Mouse (Mus musculus) midbrain, embryonic 13.5 days (tissue): ENCODE measurements at regions not wholly inside any gene's neighbourhood (a gene's known extent, or its start where the extent isn't known, plus 50 kb on each side); places are given as distances from the start of the nearest gene placed in this dataset.
A peak's percentile ranks its signal among the peaks of the same experiment; 100 is the strongest.

Experiments used
- ATAC-seq: fragments of 200-750 bp; cut with Nextera tagmentation; 2 replicates; pipeline ENCODE4 v1.8.0; 2017; ENCODE audit warnings: mild to moderate bottlenecking, moderate TSS enrichment, moderate library complexity
- H3K27ac ChIP-seq: fragments of 300-500 bp; sonication (generic); 2 replicates; pipeline ENCODE4 v1.5.1; 2015; ENCODE audit warnings: inconsistent platforms, mild to moderate bottlenecking, moderate library complexity
- H3K27me3 ChIP-seq: fragments of 300-500 bp; sonication (generic); 2 replicates; pipeline ENCODE4 v1.6.1; 2015; ENCODE audit warnings: mild to moderate bottlenecking, inconsistent platforms
- H3K36me3 ChIP-seq: fragments of 300-500 bp; sonication (generic); 2 replicates; pipeline ENCODE4 v1.6.1; 2015; ENCODE audit warnings: mild to moderate bottlenecking, inconsistent platforms
- H3K4me1 ChIP-seq: fragments of 300-500 bp; sonication (generic); replicated peaks from 2 replicates; pipeline ENCODE4 v1.6.1; 2015; ENCODE audit warnings: inconsistent platforms
- H3K4me2 ChIP-seq: fragments of 300-500 bp; sonication (generic); replicated peaks from 2 replicates; pipeline ENCODE4 v1.6.1; 2015; ENCODE audit warnings: moderate library complexity, mild to moderate bottlenecking, inconsistent platforms
- H3K4me3 ChIP-seq: fragments of 300-500 bp; sonication (generic); replicated peaks from 2 replicates; pipeline ENCODE4 v1.5.1; 2015; ENCODE audit warnings: mild to moderate bottlenecking, inconsistent platforms
- H3K9ac ChIP-seq: fragments of 300-500 bp; sonication (generic); replicated peaks from 2 replicates; pipeline ENCODE4 v1.6.1; 2015; ENCODE audit warnings: mild to moderate bottlenecking, inconsistent platforms
- H3K9me3 ChIP-seq: fragments of 300-500 bp; sonication (generic); 2 replicates; pipeline ENCODE4 v1.6.1; 2016; ENCODE audit warnings: mild to moderate bottlenecking, inconsistent platforms
- WGBS: fragments of 180-500 bp; shearing (Covaris S2); methylation state at CpG from one replicate; pipeline ENCODE4 v1.1.7; 2015; 5-methylcytosine and 5-hydroxymethylcytosine counted together

DNA sequence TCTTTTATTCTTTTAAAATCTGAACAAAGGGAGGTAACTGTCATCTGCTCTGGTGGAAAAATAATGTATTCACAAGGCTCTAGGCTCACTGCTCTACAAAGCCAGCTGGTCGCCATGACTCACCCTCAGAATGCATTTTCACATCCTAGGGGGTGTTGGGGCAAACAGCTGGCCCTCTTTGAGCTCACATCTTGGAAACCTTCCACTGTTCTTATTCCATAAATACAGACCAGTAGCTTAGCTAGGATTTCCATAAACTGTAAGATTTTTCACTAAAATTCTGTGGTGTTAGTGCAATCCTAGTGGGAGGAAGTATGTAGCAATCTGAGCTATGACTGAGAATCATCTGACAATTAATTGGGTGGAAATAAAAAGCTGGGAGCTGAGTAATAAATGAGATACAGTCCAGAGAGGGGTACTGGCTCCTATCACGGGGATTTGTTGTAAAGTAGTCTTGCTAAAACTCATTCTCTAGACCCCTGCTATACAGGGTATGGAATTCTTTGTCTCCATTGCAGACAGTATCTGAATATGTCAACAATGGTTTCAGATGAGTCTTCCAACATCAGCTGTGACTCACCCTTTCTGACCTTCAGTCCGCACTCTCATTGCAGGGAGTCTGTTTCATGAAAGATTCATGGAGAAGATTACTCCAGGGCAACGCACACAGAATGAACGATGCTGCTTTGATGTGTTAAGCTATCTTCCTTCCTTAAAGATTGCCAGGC is 67.2 kb upstream of the Vav3 start:
- Histone ChIP-seq H3K4me2 (no peak overlapping the region), H3K27ac (peak overlapping the region; percentile 85), H3K36me3 (no peaks in the 10 kb centered on the region), H3K9me3 (no peaks in the 10 kb centered on the region), H3K9ac (no peak overlapping the region), H3K4me3 (no peak overlapping the region), H3K27me3 (no peaks in the 10 kb centered on the region), H3K4me1 (peaks cover 15% of the 10 kb centered on the region)
- WGBS: 18% methylated on average over 5 of the region's 5 CpGs
- ATAC-seq: peak; percentile 92

DNA sequence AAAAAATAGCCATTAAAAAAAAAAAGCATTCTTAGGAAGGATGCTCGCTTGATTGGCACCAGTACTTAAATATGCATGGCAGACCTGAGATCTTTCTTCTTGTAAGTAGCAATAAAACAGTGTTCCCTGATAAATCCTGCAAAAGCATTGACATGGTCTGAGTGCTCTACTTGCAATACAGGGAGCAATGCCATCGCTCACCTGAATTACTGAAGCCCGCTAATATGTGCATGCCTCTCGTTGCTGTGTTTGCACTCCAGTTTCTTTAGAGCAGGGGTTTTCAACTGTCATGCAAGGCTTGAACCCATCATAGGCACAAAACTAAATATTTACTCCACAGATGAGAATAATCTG is 66.7 kb upstream of the Vav3 start:
- Histone ChIP-seq H3K27ac (peak overlapping the region; percentile 85), H3K4me3 (no peak overlapping the region), H3K36me3 (no peaks in the 10 kb centered on the region), H3K9me3 (no peaks in the 10 kb centered on the region), H3K9ac (no peak overlapping the region), H3K4me1 (peaks cover 15% of the 10 kb centered on the region), H3K4me2 (no peak overlapping the region), H3K27me3 (no peaks in the 10 kb centered on the region)
- WGBS: 51% methylated on average over 4 of the region's 4 CpGs
- ATAC-seq: peak; percentile 73

DNA sequence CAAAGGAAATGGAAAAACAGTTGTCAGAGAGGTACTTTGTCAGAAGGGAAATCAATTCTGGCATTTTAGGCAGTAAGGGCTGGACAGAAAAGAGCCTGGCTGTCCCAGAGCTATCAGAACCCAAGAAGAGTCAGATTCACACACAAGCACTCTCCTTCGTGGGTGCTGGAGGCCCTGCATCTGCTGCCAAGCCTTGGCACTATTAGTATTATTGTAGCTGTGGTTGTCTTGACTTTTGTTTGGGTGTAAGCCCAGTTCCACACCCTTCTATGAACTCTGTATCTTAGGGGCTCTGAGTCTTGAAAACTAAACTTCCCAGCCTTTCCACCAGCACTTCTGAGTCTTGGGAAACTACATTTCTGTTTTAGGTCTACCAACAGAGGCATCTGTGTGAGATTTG is 61.4 kb upstream of the Vav3 start:
- Histone ChIP-seq H3K27ac (no peak overlapping the region), H3K9ac (no peak overlapping the region), H3K27me3 (no peaks in the 10 kb centered on the region), H3K4me1 (no peaks in the 10 kb centered on the region), H3K36me3 (no peaks in the 10 kb centered on the region), H3K9me3 (no peaks in the 10 kb centered on the region), H3K4me3 (no peak overlapping the region), H3K4me2 (no peak overlapping the region)
- ATAC-seq: no peak
- 67% methylated on average over 1 of the region's 1 CpGs for WGBS

DNA sequence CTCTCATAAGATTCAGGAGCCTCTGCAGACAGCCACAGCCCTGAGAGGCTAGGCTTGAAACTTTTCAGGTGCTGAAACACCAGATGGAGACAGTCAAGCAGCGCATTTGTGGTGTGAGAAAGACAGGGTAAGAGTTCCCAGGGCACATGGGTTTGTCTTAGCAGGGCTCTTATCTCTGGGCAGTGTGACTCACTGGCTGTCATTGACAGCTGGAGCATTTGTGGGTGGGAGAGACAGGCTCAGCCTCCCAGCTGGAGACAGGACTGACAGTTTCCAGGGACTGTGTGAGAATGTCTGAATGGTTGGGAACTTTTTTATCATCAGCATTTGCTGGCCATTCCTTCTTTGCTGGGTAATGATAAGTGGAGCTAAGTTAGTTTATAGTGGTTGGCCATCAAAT is 53.9 kb upstream of the Vav3 start:
- no peaks in the 10 kb centered on the region for H3K4me1 ChIP-seq
- WGBS: 88% methylated on average over 1 of the region's 1 CpGs

More for the DNA sequence above, 53.9 kb upstream of the Vav3 start:
- ATAC-seq: no peak
- no peaks in the 10 kb centered on the region for H3K36me3 ChIP-seq
- no peak overlapping the region for H3K27ac ChIP-seq
- 0 out of 2 replicates have a peak, but pooled peaks cover 3% of the 10 kb centered on the region for H3K9me3 ChIP-seq
- no peak overlapping the region for H3K9ac ChIP-seq
- H3K4me2 ChIP-seq: no peak overlapping the region
- H3K4me3 ChIP-seq: no peak overlapping the region
- no peaks in the 10 kb centered on the region for H3K27me3 ChIP-seq
